Mouse (Mus musculus): ENCODE results near the gene Traf7. TPM values are rescaled to one million over a fixed set of nuclear protein-coding genes. Genes with fewer than 3 reads are reported as not detected.
A peak's percentile ranks its signal among the peaks of the same experiment; 100 is the strongest.

Traf7 gene
- polyA plus RNA-seq, 1 experiment from 2014 or later, result 100 TPM

DNA sequence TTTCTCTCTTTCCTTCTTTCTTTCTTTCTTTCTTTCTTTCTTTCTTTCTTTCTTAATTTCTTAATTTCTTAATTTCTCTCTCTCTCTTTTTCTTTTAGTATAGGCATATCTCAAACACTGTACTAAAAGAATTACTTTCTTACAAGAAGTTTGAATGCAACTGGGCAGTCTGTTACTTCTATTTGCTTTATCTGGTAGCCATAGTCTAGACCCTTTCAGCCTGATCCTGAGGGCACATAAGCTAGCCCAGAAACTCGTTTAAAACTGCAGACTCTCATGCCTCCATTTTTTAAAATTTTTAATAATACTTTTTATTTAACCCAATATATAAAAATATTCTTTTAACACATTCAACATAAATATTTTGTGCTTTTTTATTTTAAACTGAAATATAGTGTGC, 48.3 kb downstream of the Traf7 start:
- Histone ChIP-seq H3K36me3 (replicated peaks) (peaks cover 28% of the 10 kb centered on the region), H3K9me3 (no peaks in the 10 kb centered on the region), H3K4me3 (replicated peaks) (peak overlapping the region; percentile 78), H3K27ac (no peak overlapping the region), H3K27me3 (no peaks in the 10 kb centered on the region), H3K4me1 (peaks cover 19% of the 10 kb centered on the region), H3K4me2 (peak overlapping the region; percentile 51), H3K9ac (no peak overlapping the region; the same call in 1 of the 2 replicates)
- 20% methylated on average over 1 of the region's 1 CpGs for WGBS
- no peak for ATAC-seq (ENCODE audit: low FRiP score)

DNA sequence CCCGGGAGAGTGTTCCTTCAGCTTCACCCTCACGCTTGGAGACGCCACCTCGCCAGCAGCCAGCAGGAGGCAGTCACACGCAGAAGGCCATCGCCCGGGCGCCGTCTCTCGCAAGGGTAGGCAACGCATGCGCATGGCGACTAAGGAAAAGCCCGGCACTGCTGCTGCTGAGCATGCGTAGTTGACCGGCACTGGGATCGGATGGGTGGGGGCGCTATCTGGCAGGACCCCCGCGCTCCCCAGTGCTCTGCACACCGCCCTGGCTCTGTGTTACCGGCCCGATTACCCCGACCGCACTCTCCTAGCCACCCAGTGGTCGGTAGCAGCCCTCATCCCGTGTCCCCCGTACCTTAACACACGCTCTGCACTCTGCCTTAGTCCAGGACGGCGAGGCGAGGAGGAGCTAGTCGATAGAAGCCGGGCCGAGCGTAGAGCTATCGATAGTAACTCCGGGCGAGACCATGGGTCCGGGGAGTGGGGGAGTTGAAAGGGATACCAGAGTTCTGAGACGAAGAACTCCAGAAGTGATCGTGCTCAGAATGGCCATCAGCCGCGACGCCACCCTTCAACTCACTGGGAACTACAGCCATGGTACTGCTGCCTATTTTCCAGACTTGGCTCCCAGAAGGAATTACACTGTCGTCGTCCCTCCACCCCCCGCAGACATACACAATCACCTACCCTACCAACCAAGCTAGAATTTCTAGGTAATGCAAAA, 48.9 kb downstream of the Traf7 start, which contains the start of gene Mlst8:
Gene Mlst8 (minus strand): TSS at position 416 of the 718 bp plus-strand sequence.
- Histone ChIP-seq H3K4me2 (peak within 1 kb of the TSS; percentile 51), H3K4me3 (replicated peaks) (peak within 1 kb of the TSS; percentile 78), H3K4me1 (peaks cover 21% of the 10 kb centered on the region), H3K9ac (peak within 1 kb of the TSS; percentile 82), H3K27ac (peak within 1 kb of the TSS; percentile 98), H3K36me3 (replicated peaks) (peaks cover 33% of the 10 kb centered on the region), H3K9me3 (no peaks in the 10 kb centered on the region), H3K27me3 (no peaks in the 10 kb centered on the region)
- WGBS, result under 1% methylated on average over 48 of the region's 48 CpGs
- peak; percentile 94 for ATAC-seq (ENCODE audit: low FRiP score)

- ATAC-seq (ENCODE audit: low FRiP score), result peak; percentile 27
- H3K9ac ChIP-seq, result peak overlapping the region; percentile 82
Observed at GRCm38 (mm10) chr17:24477985-24478600, 49.6 kb downstream of the Traf7 start.

GRCm38 (mm10) chr17:24477053-24477984, 50.4 kb downstream of the Traf7 start:
- peak overlapping the region; percentile 78; the same call in 1 of the 2 replicates for H3K4me3 ChIP-seq (replicated peaks)
- H3K4me1 ChIP-seq, result peaks cover 30% of the 10 kb centered on the region
- H3K36me3 ChIP-seq (replicated peaks), result peaks cover 36% of the 10 kb centered on the region
- 90% methylated on average over 20 of the region's 20 CpGs for WGBS
- no peak for ATAC-seq (ENCODE audit: low FRiP score)
- no peak overlapping the region for H3K27ac ChIP-seq
- peak overlapping the region; percentile 49; the same call in 1 of the 2 replicates for H3K9ac ChIP-seq
- no peaks in the 10 kb centered on the region for H3K27me3 ChIP-seq
- H3K9me3 ChIP-seq, result no peaks in the 10 kb centered on the region
- H3K4me2 ChIP-seq, result peak overlapping the region; percentile 51

More at GRCm38 (mm10) chr17:24477985-24478600, 49.6 kb downstream of the Traf7 start:
- Histone ChIP-seq H3K36me3 (replicated peaks) (peaks cover 36% of the 10 kb centered on the region), H3K27ac (no peak overlapping the region; the same call in 1 of the 2 replicates), H3K4me1 (peaks cover 22% of the 10 kb centered on the region), H3K4me3 (replicated peaks) (peak overlapping the region; percentile 78), H3K4me2 (peak overlapping the region; percentile 51), H3K27me3 (no peaks in the 10 kb centered on the region), H3K9me3 (no peaks in the 10 kb centered on the region)
- WGBS, result 55% methylated on average over 11 of the region's 11 CpGs

- Histone ChIP-seq H3K36me3 (replicated peaks) (peaks cover 36% of the 10 kb centered on the region), H3K4me3 (replicated peaks) (no peak overlapping the region), H3K4me1 (peaks cover 41% of the 10 kb centered on the region), H3K27me3 (no peaks in the 10 kb centered on the region), H3K27ac (no peak overlapping the region), H3K4me2 (no peak overlapping the region), H3K9ac (no peak overlapping the region), H3K9me3 (no peaks in the 10 kb centered on the region)
- ATAC-seq (ENCODE audit: low FRiP score), result no peak
- WGBS, result 95% methylated on average over 10 of the region's 10 CpGs
Observed at GRCm38 (mm10) chr17:24476022-24476776, 51.5 kb downstream of the Traf7 start.

DNA sequence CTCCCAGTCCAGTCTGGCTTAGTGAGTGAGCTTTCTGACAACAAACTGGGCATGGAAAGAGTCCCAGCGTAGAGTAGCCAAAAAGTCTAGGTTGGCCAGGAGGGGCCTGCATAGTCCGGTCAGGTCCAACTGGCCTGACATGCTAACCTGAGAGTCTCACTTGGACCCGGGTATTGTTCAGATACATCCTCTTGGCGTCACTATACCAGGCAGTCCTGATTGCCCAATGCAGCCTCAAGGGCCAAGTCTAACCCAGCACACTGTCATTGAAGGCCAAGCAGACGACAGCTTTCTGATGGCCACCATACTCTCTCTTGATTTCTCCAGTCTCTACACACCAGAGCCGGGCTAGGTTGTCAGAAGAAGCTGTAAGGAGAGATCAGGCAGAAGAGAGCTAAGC, 52.2 kb downstream of the Traf7 start:
- no peak for ATAC-seq (ENCODE audit: low FRiP score)
- peaks cover 47% of the 10 kb centered on the region for H3K4me1 ChIP-seq
- no peak overlapping the region for H3K27ac ChIP-seq
- H3K9me3 ChIP-seq, result no peaks in the 10 kb centered on the region
- no peak overlapping the region for H3K4me3 ChIP-seq (replicated peaks)
- peaks cover 36% of the 10 kb centered on the region for H3K36me3 ChIP-seq (replicated peaks)
- no peak overlapping the region for H3K4me2 ChIP-seq
- H3K27me3 ChIP-seq, result no peaks in the 10 kb centered on the region
- no peak overlapping the region for H3K9ac ChIP-seq
- 96% methylated on average over 6 of the region's 6 CpGs for WGBS

DNA sequence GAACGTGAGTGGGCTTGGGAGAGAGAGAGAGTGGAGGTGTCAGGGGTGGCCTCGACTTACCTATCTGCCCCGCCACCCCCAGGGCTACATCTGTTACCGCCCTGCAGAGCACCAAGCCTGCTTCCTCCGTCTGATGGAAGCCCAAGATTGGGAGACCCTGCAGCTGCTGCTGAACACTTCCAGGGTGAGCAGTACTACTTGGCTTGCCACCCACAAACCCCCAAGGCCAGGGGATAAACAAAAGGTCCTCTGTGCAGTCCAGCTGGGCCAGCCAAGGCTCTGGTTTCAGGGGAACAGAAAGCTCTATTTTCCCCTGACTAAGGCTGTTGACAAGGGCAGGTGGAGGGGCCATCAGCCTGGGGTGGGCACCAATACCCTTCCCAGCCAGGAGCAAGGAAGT, 53.2 kb downstream of the Traf7 start:
- Histone ChIP-seq H3K27me3 (no peaks in the 10 kb centered on the region), H3K27ac (no peak overlapping the region), H3K4me2 (no peak overlapping the region), H3K36me3 (replicated peaks) (peaks cover 36% of the 10 kb centered on the region), H3K4me3 (replicated peaks) (no peak overlapping the region), H3K4me1 (peaks cover 39% of the 10 kb centered on the region), H3K9ac (no peak overlapping the region), H3K9me3 (no peaks in the 10 kb centered on the region)
- 86% methylated on average over 5 of the region's 5 CpGs for WGBS
- no peak for ATAC-seq (ENCODE audit: low FRiP score)

- Histone ChIP-seq H3K4me3 (replicated peaks) (no peak within 1 kb of the TSS), H3K4me1 (peaks cover 39% of the 10 kb centered on the region), H3K27ac (no peak within 1 kb of the TSS), H3K36me3 (replicated peaks) (peaks cover 36% of the 10 kb centered on the region), H3K27me3 (no peaks in the 10 kb centered on the region), H3K9me3 (no peaks in the 10 kb centered on the region), H3K9ac (peak within 1 kb of the TSS; percentile 9), H3K4me2 (no peak within 1 kb of the TSS; the same call in 1 of the 2 replicates)
- ATAC-seq (ENCODE audit: low FRiP score), result no peak
- 75% methylated on average over 6 of the region's 6 CpGs for WGBS
Observed at GRCm38 (mm10) chr17:24473612-24474275, 54.0 kb downstream of the Traf7 start, which contains the start of gene Bricd5. Gene Bricd5 (plus strand): TSS chr17:24473884.

- Histone ChIP-seq H3K27me3 (no peaks in the 10 kb centered on the region), H3K4me2 (peak overlapping the region; percentile 83), H3K36me3 (replicated peaks) (peaks cover 36% of the 10 kb centered on the region), H3K4me1 (peaks cover 30% of the 10 kb centered on the region), H3K4me3 (replicated peaks) (no peak overlapping the region), H3K27ac (no peak overlapping the region), H3K9ac (no peak overlapping the region), H3K9me3 (no peaks in the 10 kb centered on the region)
- WGBS, result 87% methylated on average over 4 of the region's 4 CpGs
- no peak for ATAC-seq (ENCODE audit: low FRiP score)
Observed at GRCm38 (mm10) chr17:24472512-24472911, 55.2 kb downstream of the Traf7 start.

DNA sequence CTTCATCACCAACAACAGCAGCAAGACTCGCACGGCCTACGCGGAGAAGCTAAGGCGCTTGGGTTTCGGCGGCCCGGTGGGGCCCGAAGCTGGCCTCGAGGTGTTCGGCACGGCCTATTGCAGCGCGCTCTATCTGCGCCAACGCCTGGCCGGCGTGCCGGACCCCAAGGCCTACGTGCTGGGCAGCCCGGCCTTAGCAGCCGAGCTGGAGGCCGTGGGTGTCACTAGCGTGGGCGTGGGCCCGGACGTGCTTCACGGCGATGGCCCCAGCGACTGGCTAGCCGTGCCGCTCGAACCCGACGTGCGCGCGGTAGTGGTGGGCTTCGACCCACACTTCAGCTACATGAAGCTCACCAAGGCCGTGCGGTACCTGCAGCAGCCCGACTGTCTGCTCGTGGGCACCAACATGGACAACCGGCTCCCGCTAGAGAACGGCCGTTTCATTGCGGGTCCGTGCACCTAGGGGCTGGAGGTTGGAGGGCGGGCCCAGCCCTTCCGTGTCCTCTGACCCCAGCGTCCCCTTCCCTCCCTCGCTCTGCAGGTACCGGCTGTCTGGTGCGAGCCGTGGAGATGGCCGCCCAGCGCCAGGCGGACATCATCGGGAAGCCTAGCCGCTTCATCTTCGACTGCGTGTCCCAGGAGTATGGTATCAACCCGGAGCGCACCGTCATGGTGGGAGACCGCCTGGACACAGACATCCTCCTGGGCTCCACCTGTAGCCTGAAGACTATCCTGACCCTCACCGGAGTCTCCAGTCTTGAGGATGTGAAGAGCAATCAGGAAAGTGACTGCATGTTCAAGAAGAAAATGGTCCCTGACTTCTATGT, 56.8 kb downstream of the Traf7 start:
- Histone ChIP-seq H3K9ac (peak overlapping the region; percentile 95), H3K27me3 (no peaks in the 10 kb centered on the region), H3K4me1 (peaks cover 28% of the 10 kb centered on the region), H3K4me3 (replicated peaks) (peak overlapping the region; percentile 89), H3K9me3 (no peaks in the 10 kb centered on the region), H3K36me3 (replicated peaks) (peaks cover 23% of the 10 kb centered on the region), H3K4me2 (peak overlapping the region; percentile 83), H3K27ac (peak overlapping the region; percentile 85)
- WGBS, result 2% methylated on average over 68 of the region's 68 CpGs
- ATAC-seq (ENCODE audit: low FRiP score), result peak; percentile 49

All from forebrain, embryonic 12.5 days (tissue).